Mouse (Mus musculus): ENCODE measurements at regions not wholly inside any gene's neighbourhood (a gene's known extent, or its start where the extent isn't known, plus 50 kb on each side); places are given as distances from the start of the nearest gene placed in this dataset.

DNA sequence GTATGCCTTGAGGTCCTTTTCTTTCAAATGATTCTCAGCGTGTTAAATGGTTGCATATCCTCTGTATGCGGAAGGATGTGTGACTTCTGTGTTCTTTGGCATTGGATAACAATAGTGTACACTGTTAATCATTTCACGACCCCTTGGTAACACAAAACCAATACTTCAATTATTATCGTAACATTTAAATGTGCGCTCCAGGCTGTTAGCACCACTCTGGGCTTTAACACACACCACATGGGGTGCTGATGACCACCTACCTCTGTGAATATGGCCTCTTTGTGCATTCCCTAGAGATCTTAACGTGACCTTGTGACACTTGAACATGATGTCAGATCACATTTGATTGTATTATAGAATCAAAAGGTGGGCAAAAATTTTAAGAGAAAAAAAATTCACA, 80.2 kb upstream of the Csnka2ip start:
- ATAC-seq (replicated peaks), result 0 out of 2 replicates have a peak, but pooled peaks have one; percentile 34
- Histone ChIP-seq H3K9me3 (no peaks in the 10 kb centered on the region), H3K4me1 (no peaks in the 10 kb centered on the region), H3K9ac (no peak overlapping the region), H3K27ac (no peak overlapping the region), H3K4me2 (no peak overlapping the region), H3K36me3 (replicated peaks) (no peaks in the 10 kb centered on the region), H3K4me3 (no peak overlapping the region), H3K27me3 (replicated peaks) (0 out of 2 replicates have a peak, but pooled peaks cover 3% of the 10 kb centered on the region)
- 65% methylated on average over 6 of the region's 6 CpGs for WGBS

DNA sequence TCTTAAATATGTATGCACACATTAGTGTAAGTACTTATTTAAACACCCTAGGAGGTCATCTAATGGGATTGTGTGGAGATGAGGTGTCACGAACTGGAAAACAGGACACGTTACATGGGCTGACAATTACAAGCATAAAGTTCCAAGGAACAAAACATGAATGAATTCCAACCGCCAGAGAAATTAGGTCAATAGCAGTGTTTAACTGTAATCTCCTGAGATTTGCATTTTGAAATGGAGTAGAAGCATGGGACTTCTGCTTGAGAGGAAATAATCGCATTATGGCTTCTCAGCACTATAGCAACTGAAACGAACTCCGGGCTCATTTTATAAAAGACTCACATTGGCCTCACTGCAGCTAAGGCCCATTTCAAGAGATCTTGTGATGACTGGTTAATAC, 79.7 kb upstream of the Csnka2ip start:
- H3K4me2 ChIP-seq, result no peak overlapping the region
- H3K9ac ChIP-seq, result no peak overlapping the region
- H3K27ac ChIP-seq, result no peak overlapping the region
- no peaks in the 10 kb centered on the region for H3K36me3 ChIP-seq (replicated peaks)
- 0 out of 2 replicates have a peak, but pooled peaks cover under 1% of the 10 kb centered on the region for H3K4me1 ChIP-seq
- 25% methylated on average over 6 of the region's 6 CpGs for WGBS
- H3K4me3 ChIP-seq, result no peak overlapping the region
- H3K27me3 ChIP-seq (replicated peaks), result 0 out of 2 replicates have a peak, but pooled peaks cover 3% of the 10 kb centered on the region
- H3K9me3 ChIP-seq, result no peaks in the 10 kb centered on the region
- peak; percentile 62 for ATAC-seq (replicated peaks)

DNA sequence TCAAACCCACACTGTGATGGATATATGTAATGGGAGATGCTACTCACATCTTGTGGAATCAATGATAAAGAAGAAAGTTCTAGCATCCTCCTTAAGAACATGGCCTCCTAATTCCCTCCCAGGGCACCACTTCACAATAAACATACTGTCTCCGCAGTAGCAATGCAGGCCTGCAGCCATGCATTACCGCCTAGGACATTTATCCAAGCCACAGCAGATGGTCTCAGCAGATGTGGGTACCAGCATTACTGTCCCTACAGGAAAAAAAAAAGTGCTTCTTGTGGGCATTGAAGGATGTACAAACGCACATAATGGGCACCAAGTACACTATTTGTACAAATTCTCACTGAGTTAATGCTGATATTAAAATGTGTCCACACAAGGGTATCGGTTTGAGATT, 78.6 kb upstream of the Csnka2ip start:
- H3K27me3 ChIP-seq (replicated peaks), result peaks cover 3% of the 10 kb centered on the region; the same call in 1 of the 2 replicates
- H3K36me3 ChIP-seq (replicated peaks), result no peaks in the 10 kb centered on the region
- no peak overlapping the region for H3K27ac ChIP-seq
- H3K4me2 ChIP-seq, result no peak overlapping the region
- H3K9ac ChIP-seq, result no peak overlapping the region
- ATAC-seq (replicated peaks), result no peak
- 0 out of 2 replicates have a peak, but pooled peaks cover 4% of the 10 kb centered on the region for H3K4me1 ChIP-seq
- no peak overlapping the region for H3K4me3 ChIP-seq
- WGBS, result 76% methylated on average over 4 of the region's 4 CpGs
- no peaks in the 10 kb centered on the region for H3K9me3 ChIP-seq

DNA sequence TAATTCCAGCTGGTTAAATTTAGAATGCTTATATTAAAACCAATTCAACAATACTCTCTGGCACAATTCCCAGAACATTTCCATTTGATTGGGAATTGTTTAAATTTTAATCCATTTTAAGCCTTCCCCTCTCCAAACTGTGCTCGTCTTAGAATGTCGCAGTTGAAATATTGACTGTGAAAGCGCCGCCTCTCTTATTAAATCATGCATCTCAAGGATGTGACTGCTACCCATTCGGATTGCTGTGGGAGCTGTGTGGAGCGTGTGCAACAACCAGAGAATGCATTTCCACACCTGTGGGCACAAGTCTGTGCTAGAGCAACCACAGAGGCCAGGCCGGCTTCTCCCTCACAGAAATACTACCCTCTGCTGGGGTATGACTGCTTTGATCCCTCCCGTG, 75.1 kb upstream of the Csnka2ip start:
- H3K4me1 ChIP-seq, result 0 out of 2 replicates have a peak, but pooled peaks cover 4% of the 10 kb centered on the region
- H3K4me3 ChIP-seq, result no peak overlapping the region
- H3K36me3 ChIP-seq (replicated peaks), result no peaks in the 10 kb centered on the region
- H3K27me3 ChIP-seq (replicated peaks), result peaks cover 2% of the 10 kb centered on the region; the same call in 1 of the 2 replicates
- peak; percentile 64 for ATAC-seq (replicated peaks)
- no peak overlapping the region for H3K27ac ChIP-seq
- H3K9ac ChIP-seq, result no peak overlapping the region
- WGBS, result 51% methylated on average over 8 of the region's 8 CpGs
- no peak overlapping the region for H3K4me2 ChIP-seq
- H3K9me3 ChIP-seq, result no peaks in the 10 kb centered on the region

DNA sequence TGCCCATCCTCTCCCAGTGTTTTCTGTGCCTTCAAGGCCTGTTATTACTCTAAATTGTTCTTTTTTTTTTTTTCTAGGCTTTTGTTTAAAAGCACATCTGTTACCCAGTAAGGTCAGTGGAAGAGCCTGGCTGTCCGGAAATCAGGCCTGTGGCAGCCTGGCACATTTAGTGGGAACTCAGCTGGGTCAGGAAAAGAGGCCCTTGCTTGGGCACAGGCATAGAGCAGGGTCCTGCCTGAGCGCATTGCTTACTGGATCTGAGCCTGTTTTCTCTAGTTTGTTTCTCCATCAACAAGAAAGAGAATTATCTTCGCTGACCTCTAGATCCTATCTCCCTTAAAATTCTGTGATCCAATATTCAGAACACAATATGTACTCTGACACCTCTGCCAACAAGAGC, 74.7 kb upstream of the Csnka2ip start:
- no peaks in the 10 kb centered on the region for H3K9me3 ChIP-seq
- H3K4me2 ChIP-seq, result no peak overlapping the region
- no peak overlapping the region for H3K4me3 ChIP-seq
- 0 out of 2 replicates have a peak overlapping the region, but pooled peaks have one; percentile 36 for H3K27ac ChIP-seq
- no peaks in the 10 kb centered on the region for H3K36me3 ChIP-seq (replicated peaks)
- ATAC-seq (replicated peaks), result peak; percentile 80
- peaks cover 2% of the 10 kb centered on the region; the same call in 1 of the 2 replicates for H3K27me3 ChIP-seq (replicated peaks)
- 65% methylated on average over 3 of the region's 3 CpGs for WGBS
- H3K9ac ChIP-seq, result no peak overlapping the region
- H3K4me1 ChIP-seq, result 0 out of 2 replicates have a peak, but pooled peaks cover 4% of the 10 kb centered on the region

DNA sequence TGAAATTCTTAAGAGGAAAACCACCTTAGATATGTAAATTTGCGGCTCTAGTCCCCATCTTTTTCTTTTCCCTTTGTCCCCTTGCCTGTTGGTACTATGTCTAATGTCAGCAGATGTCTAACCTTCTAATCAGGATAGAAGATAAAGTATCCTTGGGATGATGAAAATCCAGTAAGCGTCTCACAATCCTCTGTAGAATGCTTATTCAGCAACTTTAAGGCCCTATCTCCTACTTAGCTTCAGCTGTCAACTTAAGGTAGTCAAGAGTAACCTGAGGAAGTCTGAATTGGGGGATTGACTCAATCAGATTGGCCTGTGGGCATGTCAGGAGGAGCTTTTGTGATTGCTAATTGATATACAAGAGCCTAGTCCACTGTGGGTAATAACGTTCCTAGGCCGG, 64.7 kb upstream of the Csnka2ip start:
- 78% methylated on average over 4 of the region's 4 CpGs for WGBS

More for the DNA sequence above, 64.7 kb upstream of the Csnka2ip start:
- no peak overlapping the region for H3K4me2 ChIP-seq
- no peak overlapping the region for H3K27ac ChIP-seq
- ATAC-seq (replicated peaks), result no peak
- no peak overlapping the region for H3K4me3 ChIP-seq
- H3K4me1 ChIP-seq, result no peaks in the 10 kb centered on the region
- H3K36me3 ChIP-seq (replicated peaks), result no peaks in the 10 kb centered on the region
- no peaks in the 10 kb centered on the region for H3K27me3 ChIP-seq (replicated peaks)
- no peaks in the 10 kb centered on the region for H3K9me3 ChIP-seq
- H3K9ac ChIP-seq, result no peak overlapping the region
